Mouse (Mus musculus) gastrocnemius, adult 2 months (tissue): ENCODE measurements at regions not wholly inside any gene's neighbourhood (a gene's known extent, or its start where the extent isn't known, plus 50 kb on each side); places are given as distances from the start of the nearest gene placed in this dataset.

Experiments used
- DNase-seq: peaks from one replicate; pipeline ENCODE4 v3.0.0; 2022
- H3K27ac ChIP-seq: fragments of 200-600 bp; 2 replicates; pipeline ENCODE4 v1.8.1; 2022; ENCODE audit warnings: mild to moderate bottlenecking
- H3K4me3 ChIP-seq: fragments of 200-600 bp; 2 replicates; pipeline ENCODE4 v1.8.1; 2022; ENCODE audit warnings: mild to moderate bottlenecking, moderate library complexity
- CTCF ChIP-seq: fragments of 200-600 bp; IDR thresholded peaks from 2 replicates; pipeline ENCODE4 v1.8.1; 2022; ENCODE audit warnings: antibody characterized with exemption, mild to moderate bottlenecking, moderate library complexity
- intact Hi-C: fragments of 180-260 bp; cut with DNase I; formaldehyde crosslinking; loops from one replicate; pipeline ENCODE4 v1.15.1; 2025

GRCm38 (mm10) chr7:83037100-83037499, 170.0 kb downstream of the Mex3b start:
- Histone ChIP-seq H3K4me3 (no peak overlapping the region), H3K27ac (no peak overlapping the region)
- intact Hi-C loops = no loop called here
- no peak for TF ChIP-seq CTCF
- DNase-seq = no peak

GRCm38 (mm10) chr7:83037714-83038113, 170.6 kb downstream of the Mex3b start:
- TF ChIP-seq CTCF = no peak
- Histone ChIP-seq H3K27ac (no peak overlapping the region), H3K4me3 (no peak overlapping the region)
- DNase-seq = no peak
- intact Hi-C loops = no loop called here

- Histone ChIP-seq H3K27ac (no peak overlapping the region), H3K4me3 (no peak overlapping the region)
- intact Hi-C loops = no loop called here
- TF ChIP-seq CTCF = no peak
- DNase-seq = no peak
These were observed 176.6 kb downstream of the Mex3b start for GRCm38 (mm10) chr7:83043746-83044145.

DNA sequence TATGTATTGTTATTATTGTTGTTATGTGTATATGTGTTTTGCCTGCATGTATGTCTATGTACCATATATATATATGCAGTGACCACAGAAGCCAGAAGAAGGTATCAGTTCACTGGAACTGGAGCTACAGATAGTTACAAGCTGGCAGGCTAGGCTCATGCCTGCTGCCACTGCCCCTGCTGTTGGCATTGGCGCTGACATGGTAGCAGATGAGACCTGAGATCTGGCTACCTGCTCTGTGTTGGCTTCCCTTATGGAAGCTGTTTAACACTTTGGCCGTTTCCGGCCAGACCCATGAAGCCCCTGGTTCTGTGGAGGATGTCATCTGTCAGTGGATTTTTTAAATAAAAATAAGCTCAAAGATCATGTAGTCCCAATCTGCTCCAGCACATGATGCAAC, 178.1 kb downstream of the Mex3b start:
- DNase-seq = no peak
- no peak overlapping the region for H3K27ac ChIP-seq
- intact Hi-C loops = no loop called here
- H3K4me3 ChIP-seq = no peak overlapping the region
- TF ChIP-seq CTCF = no peak

DNA sequence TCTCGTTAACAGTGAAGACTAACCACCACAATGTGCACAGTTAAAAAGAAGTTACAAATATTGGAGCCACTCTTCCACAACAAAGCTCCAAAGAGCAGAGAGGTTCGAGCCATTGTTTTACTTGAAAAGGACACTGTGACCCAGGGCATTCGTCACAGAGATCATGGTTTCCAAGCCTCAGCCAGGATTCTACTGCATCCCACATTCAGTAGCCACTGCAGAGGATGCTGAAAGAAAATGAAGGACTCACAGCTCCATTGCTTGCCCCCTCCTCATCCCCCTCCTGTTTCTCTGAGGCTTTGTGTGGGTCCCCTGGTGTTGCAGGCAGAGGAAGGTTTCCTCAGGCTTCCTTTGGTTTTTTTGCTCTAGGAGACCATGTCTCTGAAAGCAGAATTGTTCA, 182.9 kb downstream of the Mex3b start:
- no peak for TF ChIP-seq CTCF
- no peak overlapping the region for H3K4me3 ChIP-seq
- intact Hi-C loops = no loop called here
- no peak for DNase-seq
- H3K27ac ChIP-seq = no peak overlapping the region

GRCm38 (mm10) chr7:83050833-83051497, 183.8 kb downstream of the Mex3b start:
- DNase-seq = no peak
- H3K4me3 ChIP-seq = no peak overlapping the region
- intact Hi-C loops = no loop called here
- no peak overlapping the region for H3K27ac ChIP-seq
- no peak for TF ChIP-seq CTCF

- intact Hi-C loops = no loop called here
- no peak overlapping the region for H3K27ac ChIP-seq
- TF ChIP-seq CTCF = no peak
- H3K4me3 ChIP-seq = no peak overlapping the region
- DNase-seq = no peak
These were observed 189.2 kb downstream of the Mex3b start for GRCm38 (mm10) chr7:83056101-83056935.

GRCm38 (mm10) chr7:83060318-83060717, 193.2 kb downstream of the Mex3b start:
- H3K27ac ChIP-seq = no peak overlapping the region
- no peak for TF ChIP-seq CTCF
- no peak for DNase-seq
- H3K4me3 ChIP-seq = no peak overlapping the region
- intact Hi-C loops = no loop called here

GRCm38 (mm10) chr7:83060733-83061132, 193.6 kb downstream of the Mex3b start:
- Histone ChIP-seq H3K4me3 (no peak overlapping the region), H3K27ac (no peak overlapping the region)
- no peak for DNase-seq
- intact Hi-C loops = no loop called here
- TF ChIP-seq CTCF = no peak

DNA sequence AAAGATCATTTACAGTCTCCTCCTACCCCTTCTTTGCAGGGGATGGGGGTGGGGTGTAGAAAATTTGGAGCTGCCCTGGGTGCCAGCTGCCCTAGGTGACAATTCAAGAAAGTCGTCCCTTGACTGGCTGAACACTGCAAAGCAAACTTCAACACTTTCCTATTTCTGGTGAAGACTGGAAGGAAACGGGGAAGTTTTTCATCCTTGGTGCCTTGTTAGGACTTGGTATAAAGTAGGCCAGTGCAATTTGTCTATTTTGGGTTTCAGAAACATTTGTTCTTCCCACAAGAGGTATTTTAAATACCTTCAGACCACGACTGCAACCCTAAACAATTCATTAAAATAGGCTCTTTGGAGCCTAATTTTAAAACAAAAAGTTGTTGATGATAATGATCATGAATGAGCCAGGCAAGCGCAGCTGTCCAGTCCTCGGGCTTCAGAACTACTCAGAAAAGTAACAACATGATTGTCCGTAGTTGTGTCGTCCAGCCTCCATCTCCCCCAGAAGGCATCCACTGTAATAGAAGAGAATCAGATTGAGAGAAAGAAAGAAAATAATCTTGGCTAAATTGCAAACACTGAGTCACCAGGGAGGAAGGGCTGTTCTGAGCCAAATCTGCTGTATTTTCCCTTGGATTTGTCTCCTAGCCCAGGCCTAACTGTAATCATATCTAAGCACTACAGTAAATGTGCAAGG, 194.2 kb downstream of the Mex3b start:
- no peak for TF ChIP-seq CTCF
- Histone ChIP-seq H3K4me3 (no peak overlapping the region), H3K27ac (no peak overlapping the region)
- intact Hi-C loops = no loop called here
- no peak for DNase-seq

DNA sequence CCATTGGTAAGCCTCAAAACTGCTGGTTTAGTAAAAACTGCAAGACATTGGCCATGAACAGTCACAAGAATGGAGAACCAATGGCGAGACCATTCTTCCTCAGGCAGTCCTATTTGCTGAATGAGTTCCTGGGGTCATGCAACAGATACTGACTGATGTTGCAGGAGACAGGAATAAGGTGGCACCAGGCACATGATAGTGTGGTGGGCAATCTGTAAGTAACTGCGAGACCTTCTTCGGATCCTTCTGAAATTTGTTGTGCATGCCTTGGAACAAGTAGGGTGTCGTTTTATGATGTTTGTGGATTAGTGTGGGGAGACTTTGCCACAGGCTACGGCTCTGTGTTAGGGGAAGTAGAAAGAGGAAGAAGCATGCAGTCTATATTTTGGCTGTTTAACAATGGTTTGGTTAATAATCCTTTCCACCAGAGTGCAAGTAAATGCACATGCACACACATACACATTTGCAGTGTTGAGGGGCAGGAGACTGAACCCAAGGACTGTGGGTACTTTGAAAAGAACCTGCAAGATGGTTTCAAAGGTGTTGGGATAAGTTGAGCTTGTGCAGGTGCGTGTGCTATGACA, 194.9 kb downstream of the Mex3b start:
- no peak for DNase-seq
- TF ChIP-seq CTCF = no peak
- intact Hi-C loops = no loop called here
- Histone ChIP-seq H3K4me3 (no peak overlapping the region), H3K27ac (no peak overlapping the region)

DNA sequence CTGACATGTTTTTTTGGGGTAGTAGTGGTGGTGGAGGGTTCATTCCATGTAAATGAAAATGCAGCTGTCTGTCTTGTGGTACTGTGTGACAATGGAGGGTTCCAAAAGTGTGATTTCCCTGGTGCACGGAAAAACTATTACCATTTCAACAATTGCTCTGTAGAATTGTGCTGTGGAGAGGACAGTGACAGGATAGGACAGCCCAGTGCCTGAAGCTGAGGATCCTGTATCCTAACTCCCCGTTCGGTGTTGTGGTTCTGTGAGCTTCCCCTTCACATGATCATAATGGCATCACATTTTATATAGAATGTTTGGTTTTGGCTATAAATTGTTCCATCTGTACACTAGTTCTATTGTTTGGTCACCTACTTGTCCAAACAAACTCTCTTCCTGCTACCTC, 196.4 kb downstream of the Mex3b start:
- H3K27ac ChIP-seq = no peak overlapping the region
- no peak overlapping the region for H3K4me3 ChIP-seq
- no peak for DNase-seq
- no peak for TF ChIP-seq CTCF
- intact Hi-C loops = no loop called here

- no peak overlapping the region for H3K27ac ChIP-seq
- no peak for TF ChIP-seq CTCF
These were observed 198.2 kb downstream of the Mex3b start for GRCm38 (mm10) chr7:83065341-83065740.

More at GRCm38 (mm10) chr7:83065341-83065740, 198.2 kb downstream of the Mex3b start:
- no peak for DNase-seq
- intact Hi-C loops = no loop called here
- no peak overlapping the region for H3K4me3 ChIP-seq
